Mouse (Mus musculus) erythroblast, embryonic 14.5 days (primary cell): ENCODE results near the gene Fgfr2. TPM values are rescaled to one million over a fixed set of nuclear protein-coding genes. Genes with fewer than 3 reads are reported as not detected.

Source experiments
- H3K27me3 ChIP-seq: 2 replicates; pipeline ENCODE4 v1.6.1; 2012; ENCODE audit warnings: inconsistent platforms; ENCODE audit not compliant: control insufficient read depth
- H3K36me3 ChIP-seq: 2 replicates; pipeline ENCODE4 v1.6.1; 2012; ENCODE audit warnings: mild to moderate bottlenecking, inconsistent platforms; ENCODE audit not compliant: control insufficient read depth
- H3K4me1 ChIP-seq: 2 replicates; pipeline ENCODE4 v1.6.1; 2012; ENCODE audit warnings: inconsistent platforms; ENCODE audit not compliant: control insufficient read depth
- H3K4me3 ChIP-seq: replicated peaks from 2 replicates; pipeline ENCODE3; 2012; ENCODE audit warnings: moderate library complexity, mild to moderate bottlenecking, inconsistent platforms
- H3K9me3 ChIP-seq: 2 replicates; pipeline ENCODE4 v1.6.1; 2012; ENCODE audit warnings: low read length, inconsistent platforms, mixed read lengths; ENCODE audit not compliant: control insufficient read depth
- GATA1 ChIP-seq: IDR thresholded peaks from 2 replicates; pipeline ENCODE4 v1.6.1; 2012; ENCODE audit warnings: low read length, inconsistent platforms, mixed read lengths
- TAL1 ChIP-seq: IDR thresholded peaks from 3 replicates; pipeline ENCODE4 v1.6.1; 2012; ENCODE audit warnings: low read length, inconsistent platforms, mixed read lengths
- polyA plus RNA-seq: library from polyadenylated mRNA; stranded (reverse); fragments of >175 nt; gene quantifications from 2 replicates; pipeline ENCODE4 v1.2.3, GENCODE M21; 2012

Fgfr2 gene
- polyA plus RNA-seq, 1 experiment, result not detected

DNA sequence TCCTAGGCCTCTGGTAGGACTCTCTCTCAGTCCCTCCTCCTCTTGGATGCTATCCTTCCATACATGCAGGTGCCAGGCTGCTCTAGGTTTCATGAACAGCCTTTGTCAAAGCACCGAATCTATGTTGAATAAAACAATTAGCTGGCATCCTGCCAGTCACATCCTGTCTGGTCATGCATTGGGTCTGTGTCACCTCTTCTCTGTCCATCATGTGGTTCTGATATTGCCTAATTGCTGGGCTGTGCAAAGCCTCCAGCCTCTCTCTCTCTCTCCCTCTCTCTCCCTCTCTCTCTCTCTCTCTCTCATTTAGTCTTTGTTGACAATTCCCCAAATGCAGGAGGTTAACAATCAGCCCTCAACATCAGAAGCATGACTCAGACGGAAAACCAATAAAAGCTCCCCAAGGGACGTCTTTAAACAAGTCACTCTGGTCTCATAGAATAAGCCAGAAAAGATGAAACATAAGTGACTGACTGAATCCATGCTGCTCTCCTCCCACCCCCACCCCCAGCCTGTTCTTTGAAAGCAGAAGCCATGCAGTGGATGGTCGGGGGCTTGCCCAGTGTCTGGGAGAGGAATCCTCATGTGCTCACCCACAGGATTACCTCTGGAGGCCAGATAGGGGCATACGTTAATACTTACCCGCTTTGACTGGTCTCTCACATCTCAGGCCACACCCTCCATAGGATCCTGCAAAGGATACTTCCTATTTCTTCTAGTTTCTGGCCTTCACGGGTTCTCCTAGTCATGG is 953.6 kb downstream of the Fgfr2 start:
- Histone ChIP-seq H3K4me1 (no peaks in the 10 kb centered on the region), H3K9me3 (peaks cover 13% of the 10 kb centered on the region), H3K4me3 (no peak overlapping the region), H3K36me3 (no peaks in the 10 kb centered on the region), H3K27me3 (no peaks in the 10 kb centered on the region)
- TF ChIP-seq TAL1 (no peak), GATA1 (no peak)

DNA sequence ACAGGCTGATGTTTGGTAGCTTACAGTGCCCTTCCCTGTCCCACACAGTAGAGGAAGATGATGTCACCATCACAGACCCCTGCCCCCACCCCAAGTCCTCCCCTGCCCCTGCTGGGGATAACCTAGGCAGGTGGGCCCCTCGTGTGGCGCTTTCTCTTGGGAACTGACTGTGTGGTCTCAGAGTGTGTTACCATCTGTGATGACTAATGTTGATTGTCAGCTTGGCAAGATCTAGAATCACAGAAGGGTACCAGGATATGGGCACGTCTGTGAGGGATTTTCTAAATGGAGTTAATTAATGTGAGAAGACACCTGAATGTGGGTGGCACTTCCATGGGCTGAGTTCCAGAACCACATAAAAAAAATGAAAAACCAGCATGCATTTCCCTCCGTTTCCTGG is 955.9 kb downstream of the Fgfr2 start:
- Histone ChIP-seq H3K4me1 (no peaks in the 10 kb centered on the region), H3K36me3 (no peaks in the 10 kb centered on the region), H3K4me3 (no peak overlapping the region), H3K9me3 (peaks cover 6% of the 10 kb centered on the region), H3K27me3 (no peaks in the 10 kb centered on the region)
- no peak for TF ChIP-seq TAL1
- TF ChIP-seq GATA1, result no peak

DNA sequence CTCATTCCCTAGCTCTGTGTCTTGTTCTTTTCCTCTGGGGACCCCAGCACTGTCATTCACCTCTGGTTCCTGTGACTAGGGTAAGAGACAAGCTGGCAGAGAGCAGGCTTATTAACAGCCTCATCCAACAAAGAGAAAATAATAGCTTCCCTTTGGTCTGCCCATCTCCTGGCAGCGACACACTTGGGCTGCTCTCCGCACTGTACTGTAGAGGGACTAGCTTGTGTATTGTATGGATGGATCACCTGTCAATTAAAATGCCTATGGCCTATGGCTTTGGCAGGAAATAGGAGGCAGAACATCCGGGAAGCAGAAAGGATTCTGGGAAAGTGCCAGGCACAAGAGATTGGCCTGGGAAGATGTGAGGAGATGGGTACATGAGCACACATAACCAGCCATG is 960.9 kb downstream of the Fgfr2 start:
- H3K36me3 ChIP-seq, result no peaks in the 10 kb centered on the region
- H3K27me3 ChIP-seq, result no peaks in the 10 kb centered on the region
- no peaks in the 10 kb centered on the region for H3K9me3 ChIP-seq
- TF ChIP-seq GATA1 (no peak), TAL1 (no peak)
- no peaks in the 10 kb centered on the region for H3K4me1 ChIP-seq
- H3K4me3 ChIP-seq, result no peak overlapping the region

DNA sequence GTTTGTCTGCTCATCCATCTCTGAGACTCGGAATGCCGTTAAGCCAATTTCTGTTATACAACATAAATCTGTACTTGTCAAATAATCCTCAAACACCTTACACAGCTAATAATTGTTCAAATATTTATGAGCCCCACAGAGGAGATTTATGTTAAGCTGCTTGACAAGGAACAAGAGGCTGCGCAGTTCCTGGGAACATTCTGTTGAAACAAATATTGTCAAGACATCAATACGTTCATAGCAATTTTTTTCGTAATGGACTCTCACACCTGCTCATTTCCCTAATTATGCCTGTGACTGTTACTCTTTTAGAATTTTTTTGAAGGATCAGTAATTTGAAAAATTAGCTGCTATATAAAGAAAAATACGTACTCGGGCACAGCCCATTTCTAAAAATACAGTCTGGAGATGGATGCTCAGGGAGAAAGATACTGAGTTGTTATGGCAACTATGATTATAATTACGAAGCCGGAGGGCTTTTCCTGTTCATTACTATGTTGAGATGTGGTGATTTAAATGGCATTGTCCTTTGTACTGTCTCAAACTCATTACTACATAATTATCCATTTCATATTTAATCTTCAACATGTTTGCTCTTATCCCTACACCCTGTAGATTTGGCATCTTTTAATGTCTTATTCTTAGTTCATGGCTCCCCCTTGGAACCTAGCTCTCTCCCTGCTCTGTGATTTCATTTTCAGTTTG is 964.7 kb downstream of the Fgfr2 start:
- H3K4me3 ChIP-seq, result no peak overlapping the region
- peaks cover 19% of the 10 kb centered on the region for H3K27me3 ChIP-seq
- no peaks in the 10 kb centered on the region for H3K36me3 ChIP-seq
- no peaks in the 10 kb centered on the region for H3K4me1 ChIP-seq
- TF ChIP-seq TAL1, result no peak
- no peak for TF ChIP-seq GATA1
- no peaks in the 10 kb centered on the region for H3K9me3 ChIP-seq

- TF ChIP-seq TAL1 (no peak), GATA1 (no peak)
- Histone ChIP-seq H3K36me3 (no peaks in the 10 kb centered on the region), H3K27me3 (peaks cover 20% of the 10 kb centered on the region)
These were observed 968.7 kb downstream of the Fgfr2 start, which contains the start of gene Cpxm2 for GRCm38 (mm10) chr7:132154368-132154961. Gene Cpxm2 (minus strand): TSS chr7:132154739.

DNA sequence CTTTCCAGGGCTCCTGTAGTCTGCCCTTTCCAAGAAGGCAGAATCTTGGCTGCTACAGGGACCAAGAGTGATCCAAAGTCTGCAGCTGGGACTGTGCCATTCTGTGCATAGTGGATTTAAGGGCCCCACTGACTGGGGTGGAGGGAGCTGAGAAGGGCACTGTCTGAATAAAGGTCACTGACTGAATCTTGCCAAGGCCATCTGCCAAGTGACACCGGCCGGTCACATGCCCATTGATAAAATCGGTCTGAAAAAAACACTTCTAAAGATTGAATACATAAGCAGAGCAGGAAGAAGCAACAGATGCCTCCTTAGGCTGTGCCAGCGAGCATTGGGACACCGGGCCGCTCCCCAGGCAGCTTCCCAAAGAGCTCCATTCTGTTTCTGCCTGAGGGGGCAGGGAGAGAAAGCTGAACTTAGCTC is 969.4 kb downstream of the Fgfr2 start:
- no peaks in the 10 kb centered on the region for H3K9me3 ChIP-seq
- H3K4me3 ChIP-seq, result no peak overlapping the region
- no peaks in the 10 kb centered on the region for H3K4me1 ChIP-seq
- no peaks in the 10 kb centered on the region for H3K36me3 ChIP-seq
- TF ChIP-seq TAL1 (no peak), GATA1 (no peak)
- H3K27me3 ChIP-seq, result peaks cover 20% of the 10 kb centered on the region

More at GRCm38 (mm10) chr7:132154368-132154961, 968.7 kb downstream of the Fgfr2 start, which contains the start of gene Cpxm2:
- Histone ChIP-seq H3K9me3 (no peaks in the 10 kb centered on the region), H3K4me1 (no peaks in the 10 kb centered on the region), H3K4me3 (no peak within 1 kb of the TSS)

- Histone ChIP-seq H3K9me3 (no peaks in the 10 kb centered on the region), H3K27me3 (no peaks in the 10 kb centered on the region), H3K4me1 (no peaks in the 10 kb centered on the region), H3K36me3 (no peaks in the 10 kb centered on the region), H3K4me3 (no peak overlapping the region)
- TF ChIP-seq GATA1 (no peak), TAL1 (no peak)
These were observed 977.8 kb downstream of the Fgfr2 start for GRCm38 (mm10) chr7:132145227-132145800.

DNA sequence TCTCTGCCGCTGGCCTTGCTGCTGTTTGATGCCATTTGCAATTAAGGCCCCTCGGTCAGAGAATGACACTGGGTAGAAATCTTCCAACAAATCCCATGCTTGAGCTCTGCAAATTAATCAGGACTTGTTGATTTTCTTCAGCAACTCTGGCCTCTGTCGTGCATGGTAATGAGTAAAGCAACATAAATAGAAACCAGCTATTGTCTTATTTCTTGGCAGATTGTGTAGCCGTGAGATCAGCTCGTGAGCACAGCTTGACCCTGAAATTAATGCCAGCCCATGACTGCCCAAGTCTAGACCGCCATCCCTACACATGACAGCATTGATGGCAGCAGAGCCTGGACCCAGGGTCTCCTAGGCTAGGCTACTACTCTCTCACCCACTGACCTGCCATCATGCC is 994.5 kb downstream of the Fgfr2 start:
- H3K4me1 ChIP-seq, result no peaks in the 10 kb centered on the region
- no peaks in the 10 kb centered on the region for H3K27me3 ChIP-seq
- 0 out of 2 replicates have a peak, but pooled peaks cover 2% of the 10 kb centered on the region for H3K9me3 ChIP-seq
- TF ChIP-seq TAL1 (no peak), GATA1 (no peak)
- no peaks in the 10 kb centered on the region for H3K36me3 ChIP-seq
- H3K4me3 ChIP-seq, result no peak overlapping the region

DNA sequence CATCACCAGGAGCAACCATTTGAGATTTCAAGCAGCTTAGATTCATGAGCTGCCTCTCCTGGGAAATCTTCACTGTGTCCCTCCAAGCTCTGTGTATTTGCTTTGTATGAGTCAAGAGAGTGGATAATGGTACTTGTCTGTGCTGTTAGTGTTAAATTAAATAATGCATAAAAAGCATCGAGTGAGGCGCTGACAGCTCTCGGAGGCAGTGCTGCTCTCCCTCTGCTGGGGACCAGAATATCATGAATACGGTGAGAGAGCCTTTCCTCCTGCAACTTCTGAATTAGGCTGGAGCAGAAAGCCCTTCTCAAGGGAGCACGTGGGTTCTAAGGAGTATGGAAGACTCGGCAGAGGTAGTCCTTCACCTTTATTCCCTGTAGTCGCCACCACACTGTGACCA is 998.2 kb downstream of the Fgfr2 start:
- H3K4me1 ChIP-seq, result no peaks in the 10 kb centered on the region
- no peaks in the 10 kb centered on the region for H3K9me3 ChIP-seq
- H3K36me3 ChIP-seq, result no peaks in the 10 kb centered on the region
- no peak for TF ChIP-seq GATA1
- no peak for TF ChIP-seq TAL1
- no peaks in the 10 kb centered on the region for H3K27me3 ChIP-seq
- H3K4me3 ChIP-seq, result no peak overlapping the region
